Mouse (Mus musculus): ENCODE data around the gene Calcb. TPM values are rescaled to one million over a fixed set of nuclear protein-coding genes. Genes with fewer than 3 reads are reported as not detected.

Gene Calcb
- polyA plus RNA-seq, 1 experiment from 2014 or later, result 0.18 TPM

GRCm38 (mm10) chr7:114765273-114765672, 46.8 kb downstream of the Calcb start:
- Histone ChIP-seq H3K4me2 (no peak overlapping the region), H3K9me3 (no peaks in the 10 kb centered on the region), H3K9ac (no peak overlapping the region), H3K27ac (no peak overlapping the region), H3K4me3 (no peak overlapping the region), H3K4me1 (no peaks in the 10 kb centered on the region), H3K27me3 (replicated peaks) (no peaks in the 10 kb centered on the region), H3K36me3 (replicated peaks) (no peaks in the 10 kb centered on the region)
- ATAC-seq (replicated peaks), result no peak
- 69% methylated on average over 3 of the region's 3 CpGs for WGBS

GRCm38 (mm10) chr7:114766523-114766922, 48.1 kb downstream of the Calcb start:
- no peaks in the 10 kb centered on the region for H3K27me3 ChIP-seq (replicated peaks)
- no peak for ATAC-seq (replicated peaks)
- H3K4me3 ChIP-seq, result no peak overlapping the region
- no peaks in the 10 kb centered on the region for H3K9me3 ChIP-seq
- no peaks in the 10 kb centered on the region for H3K36me3 ChIP-seq (replicated peaks)
- H3K9ac ChIP-seq, result no peak overlapping the region
- no peak overlapping the region for H3K27ac ChIP-seq
- no peak overlapping the region for H3K4me2 ChIP-seq
- H3K4me1 ChIP-seq, result no peaks in the 10 kb centered on the region
- 89% methylated on average over 3 of the region's 3 CpGs for WGBS

GRCm38 (mm10) chr7:114768516-114768915, 50.1 kb downstream of the Calcb start:
- no peaks in the 10 kb centered on the region for H3K36me3 ChIP-seq (replicated peaks)
- H3K9ac ChIP-seq, result no peak overlapping the region
- H3K4me1 ChIP-seq, result no peaks in the 10 kb centered on the region
- H3K27ac ChIP-seq, result no peak overlapping the region
- no peaks in the 10 kb centered on the region for H3K27me3 ChIP-seq (replicated peaks)
- no peak for ATAC-seq (replicated peaks)
- no peak overlapping the region for H3K4me3 ChIP-seq
- no peaks in the 10 kb centered on the region for H3K9me3 ChIP-seq
- WGBS, result 94% methylated on average over 5 of the region's 5 CpGs
- H3K4me2 ChIP-seq, result no peak overlapping the region

- Histone ChIP-seq H3K4me3 (no peak overlapping the region), H3K27me3 (replicated peaks) (no peaks in the 10 kb centered on the region), H3K4me2 (no peak overlapping the region), H3K4me1 (no peaks in the 10 kb centered on the region), H3K27ac (no peak overlapping the region), H3K9me3 (no peaks in the 10 kb centered on the region), H3K36me3 (replicated peaks) (no peaks in the 10 kb centered on the region), H3K9ac (no peak overlapping the region)
- WGBS, result 92% methylated on average over 4 of the region's 4 CpGs
- ATAC-seq (replicated peaks), result no peak
These were observed 50.6 kb downstream of the Calcb start for GRCm38 (mm10) chr7:114769041-114769440.

GRCm38 (mm10) chr7:114770586-114770985, 52.1 kb downstream of the Calcb start:
- Histone ChIP-seq H3K9me3 (no peaks in the 10 kb centered on the region), H3K4me1 (no peaks in the 10 kb centered on the region)
- WGBS, result 93% methylated on average over 3 of the region's 3 CpGs

GRCm38 (mm10) chr7:114771801-114772200, 53.4 kb downstream of the Calcb start:
- no peak overlapping the region for H3K9ac ChIP-seq
- H3K9me3 ChIP-seq, result no peaks in the 10 kb centered on the region
- no peak for ATAC-seq (replicated peaks)
- no peaks in the 10 kb centered on the region for H3K4me1 ChIP-seq
- H3K27me3 ChIP-seq (replicated peaks), result no peaks in the 10 kb centered on the region
- H3K36me3 ChIP-seq (replicated peaks), result no peaks in the 10 kb centered on the region
- 82% methylated on average over 7 of the region's 7 CpGs for WGBS
- H3K27ac ChIP-seq, result no peak overlapping the region
- no peak overlapping the region for H3K4me3 ChIP-seq
- H3K4me2 ChIP-seq, result no peak overlapping the region

More at GRCm38 (mm10) chr7:114770586-114770985, 52.1 kb downstream of the Calcb start:
- H3K4me2 ChIP-seq, result no peak overlapping the region
- ATAC-seq (replicated peaks), result no peak
- no peaks in the 10 kb centered on the region for H3K27me3 ChIP-seq (replicated peaks)
- H3K4me3 ChIP-seq, result no peak overlapping the region
- no peaks in the 10 kb centered on the region for H3K36me3 ChIP-seq (replicated peaks)
- H3K27ac ChIP-seq, result no peak overlapping the region
- H3K9ac ChIP-seq, result no peak overlapping the region

Other genes with a start within 250 kb of the Calcb start
- 1.0 TPM in 2 replicates for gene Cyp2r1, start 155.7 kb upstream of the Calcb start, polyA plus RNA-seq (2015; fragmentation: Nextera tagmentation; extraction: Ambion mirVana)
- 7.5 and 8.5 TPM in 2 replicates for gene Calca, start 82.3 kb upstream of the Calcb start, polyA plus RNA-seq (2015; fragmentation: Nextera tagmentation; extraction: Ambion mirVana)
- 1.3 and 2.5 TPM in 2 replicates for gene Insc, start 25.1 kb downstream of the Calcb start, polyA plus RNA-seq (2015; fragmentation: Nextera tagmentation; extraction: Ambion mirVana)

Measured in midbrain, embryonic 15.5 days (tissue).